Mouse (Mus musculus) stomach, postnatal 0 days (tissue): ENCODE measurements around the gene Uqcrh.

Experiments
- CTCF ChIP-seq: IDR thresholded peaks from 2 replicates; pipeline ENCODE4 v1.5.1; 2016; ENCODE audit warnings: antibody characterized with exemption, low read depth, mild to moderate bottlenecking, moderate library complexity
- EP300 ChIP-seq: optimal IDR thresholded peaks from 2 replicates; pipeline ENCODE3; 2016; ENCODE audit warnings: antibody characterized with exemption

DNA sequence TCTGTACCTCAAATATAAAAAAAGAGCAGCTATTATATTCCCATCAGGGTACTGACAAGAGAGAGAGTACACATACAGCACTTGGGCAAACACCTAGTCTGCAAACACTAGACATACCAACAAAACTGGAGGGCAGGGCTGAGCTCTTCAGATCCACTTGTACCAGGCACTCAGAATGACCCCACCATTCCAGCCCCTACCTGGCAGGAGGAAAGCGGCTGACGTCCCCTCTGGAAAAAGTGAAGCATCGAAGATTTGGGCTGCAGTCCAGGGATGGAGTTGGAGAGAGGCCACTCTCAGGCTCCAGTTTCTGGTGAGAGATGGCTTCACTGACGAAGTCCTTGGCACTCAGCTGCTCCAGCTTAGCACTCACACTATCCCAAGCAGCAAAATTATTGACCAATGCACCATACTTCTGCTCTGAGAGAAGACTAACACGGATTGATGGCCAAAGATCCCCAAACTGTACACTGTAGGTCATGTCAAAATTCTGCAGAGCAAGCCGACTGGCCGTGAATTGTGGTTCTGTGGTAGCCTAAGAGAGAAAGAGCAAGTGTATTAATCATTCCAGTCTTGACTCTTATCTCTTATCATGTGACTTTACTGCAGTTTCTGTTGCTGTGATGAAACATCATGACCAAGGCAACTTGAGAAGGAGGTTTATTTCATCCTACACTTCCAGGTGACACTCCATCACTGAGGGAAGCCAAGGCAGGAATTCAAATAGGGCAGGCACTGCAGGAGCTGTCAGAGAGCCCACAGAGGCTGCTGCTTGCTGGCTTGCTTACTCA is 26.5 kb downstream of the Uqcrh start:
- TF ChIP-seq CTCF (no peak), EP300 (no peak)
